Mouse (Mus musculus): ENCODE measurements around the gene Rexo1. TPM values are rescaled to one million over a fixed set of nuclear protein-coding genes. Genes with fewer than 3 reads are reported as not detected.
A peak's percentile ranks its signal among the peaks of the same experiment; 100 is the strongest.

Rexo1 gene
- polyA plus RNA-seq, 1 experiment from 2014 or later = 23.5 TPM

- Histone ChIP-seq H3K27me3 (ENCODE audit: control insufficient read depth, insufficient read depth, low read length) (peaks cover 45% of the 10 kb centered on the region), H3K9me3 (ENCODE audit: control insufficient read depth, low read length) (no peaks in the 10 kb centered on the region), H3K4me3 (ENCODE audit: low read depth, low read length) (no peak overlapping the region), H3K4me1 (ENCODE audit: control insufficient read depth, insufficient read depth, low read length) (no peaks in the 10 kb centered on the region), H3K27ac (ENCODE audit: low read depth, low read length) (no peak overlapping the region), H3K36me3 (ENCODE audit: control insufficient read depth, insufficient read depth, low read length) (no peaks in the 10 kb centered on the region), H3K4me2 (no peak overlapping the region), H3K9ac (ENCODE audit: low read length) (no peak overlapping the region)
- DNase-seq (ENCODE audit: low spot score, missing footprints) (peak; percentile 97), ATAC-seq (ENCODE audit: low FRiP score) (no peak)
- 1% methylated on average over 11 of the region's 11 CpGs for whole genome bisulfite sequencing
These were observed 55.1 kb downstream of the Rexo1 start for GRCm38 (mm10) chr10:80506222-80506621.

GRCm38 (mm10) chr10:80504724-80505123, 56.6 kb downstream of the Rexo1 start:
- Histone ChIP-seq H3K4me2 (no peak overlapping the region), H3K27ac (ENCODE audit: low read depth, low read length) (no peak overlapping the region), H3K9ac (ENCODE audit: low read length) (no peak overlapping the region), H3K36me3 (ENCODE audit: control insufficient read depth, insufficient read depth, low read length) (no peaks in the 10 kb centered on the region), H3K4me3 (ENCODE audit: low read depth, low read length) (no peak overlapping the region), H3K9me3 (ENCODE audit: control insufficient read depth, low read length) (no peaks in the 10 kb centered on the region), H3K27me3 (ENCODE audit: control insufficient read depth, insufficient read depth, low read length) (peaks cover 60% of the 10 kb centered on the region), H3K4me1 (ENCODE audit: control insufficient read depth, insufficient read depth, low read length) (no peaks in the 10 kb centered on the region)
- WGBS = under 1% methylated on average over 9 of the region's 9 CpGs
- ATAC-seq (ENCODE audit: low FRiP score) (no peak; the same call in 1 of the 2 replicates), DNase-seq (ENCODE audit: low spot score, missing footprints) (no peak)

- Histone ChIP-seq H3K4me3 (ENCODE audit: low read depth, low read length) (no peak overlapping the region), H3K4me2 (no peak overlapping the region), H3K9ac (ENCODE audit: low read length) (no peak overlapping the region), H3K27me3 (ENCODE audit: control insufficient read depth, insufficient read depth, low read length) (peaks cover 69% of the 10 kb centered on the region), H3K27ac (ENCODE audit: low read depth, low read length) (no peak overlapping the region), H3K4me1 (ENCODE audit: control insufficient read depth, insufficient read depth, low read length) (no peaks in the 10 kb centered on the region; the same call in 1 of the 2 replicates), H3K36me3 (ENCODE audit: control insufficient read depth, insufficient read depth, low read length) (no peaks in the 10 kb centered on the region), H3K9me3 (ENCODE audit: control insufficient read depth, low read length) (no peaks in the 10 kb centered on the region)
- DNase-seq (ENCODE audit: low spot score, missing footprints) (peak; percentile 93), ATAC-seq (ENCODE audit: low FRiP score) (no peak)
- under 1% methylated on average over 27 of the region's 27 CpGs for WGBS
These were observed 57.6 kb downstream of the Rexo1 start for GRCm38 (mm10) chr10:80503599-80504220.

GRCm38 (mm10) chr10:80502819-80503314, 58.5 kb downstream of the Rexo1 start:
- WGBS = 2% methylated on average over 22 of the region's 22 CpGs
- Histone ChIP-seq H3K9ac (ENCODE audit: low read length) (no peak overlapping the region), H3K4me2 (no peak overlapping the region), H3K4me3 (ENCODE audit: low read depth, low read length) (no peak overlapping the region), H3K9me3 (ENCODE audit: control insufficient read depth, low read length) (no peaks in the 10 kb centered on the region), H3K4me1 (ENCODE audit: control insufficient read depth, insufficient read depth, low read length) (no peaks in the 10 kb centered on the region; the same call in 1 of the 2 replicates), H3K36me3 (ENCODE audit: control insufficient read depth, insufficient read depth, low read length) (no peaks in the 10 kb centered on the region), H3K27ac (ENCODE audit: low read depth, low read length) (no peak overlapping the region), H3K27me3 (ENCODE audit: control insufficient read depth, insufficient read depth, low read length) (peaks cover 77% of the 10 kb centered on the region)
- DNase-seq (ENCODE audit: low spot score, missing footprints) (no peak), ATAC-seq (ENCODE audit: low FRiP score) (no peak)

GRCm38 (mm10) chr10:80502291-80502690, 59.1 kb downstream of the Rexo1 start:
- Histone ChIP-seq H3K36me3 (ENCODE audit: control insufficient read depth, insufficient read depth, low read length) (no peaks in the 10 kb centered on the region), H3K4me3 (ENCODE audit: low read depth, low read length) (no peak overlapping the region), H3K27me3 (ENCODE audit: control insufficient read depth, insufficient read depth, low read length) (peaks cover 83% of the 10 kb centered on the region), H3K27ac (ENCODE audit: low read depth, low read length) (no peak overlapping the region), H3K9ac (ENCODE audit: low read length) (no peak overlapping the region), H3K9me3 (ENCODE audit: control insufficient read depth, low read length) (no peaks in the 10 kb centered on the region), H3K4me1 (ENCODE audit: control insufficient read depth, insufficient read depth, low read length) (no peaks in the 10 kb centered on the region; the same call in 1 of the 2 replicates), H3K4me2 (no peak overlapping the region)
- no peak for ATAC-seq (ENCODE audit: low FRiP score)
- DNase-seq (ENCODE audit: low spot score, missing footprints) = peak; percentile 91
- WGBS = 0% methylated on average over 7 of the region's 7 CpGs

- Histone ChIP-seq H3K36me3 (ENCODE audit: control insufficient read depth, insufficient read depth, low read length) (no peaks in the 10 kb centered on the region), H3K4me3 (ENCODE audit: low read depth, low read length) (peak overlapping the region; percentile 38), H3K27ac (ENCODE audit: low read depth, low read length) (peak overlapping the region; percentile 57), H3K9me3 (ENCODE audit: control insufficient read depth, low read length) (no peaks in the 10 kb centered on the region), H3K4me1 (ENCODE audit: control insufficient read depth, insufficient read depth, low read length) (peaks cover 22% of the 10 kb centered on the region), H3K4me2 (peak overlapping the region; percentile 54; the same call in 1 of the 2 replicates), H3K9ac (ENCODE audit: low read length) (peak overlapping the region; percentile 42), H3K27me3 (ENCODE audit: control insufficient read depth, insufficient read depth, low read length) (peaks cover 99% of the 10 kb centered on the region)
- no peak for ATAC-seq (ENCODE audit: low FRiP score)
- 1% methylated on average over 20 of the region's 20 CpGs for WGBS
- peak; percentile 92 for DNase-seq (ENCODE audit: low spot score, missing footprints)
These were observed 64.9 kb downstream of the Rexo1 start for GRCm38 (mm10) chr10:80496421-80496820.

- Histone ChIP-seq H3K9ac (ENCODE audit: low read length) (peak overlapping the region; percentile 42), H3K27ac (ENCODE audit: low read depth, low read length) (peak overlapping the region; percentile 57), H3K9me3 (ENCODE audit: control insufficient read depth, low read length) (no peaks in the 10 kb centered on the region), H3K27me3 (ENCODE audit: control insufficient read depth, insufficient read depth, low read length) (peaks cover 99% of the 10 kb centered on the region), H3K36me3 (ENCODE audit: control insufficient read depth, insufficient read depth, low read length) (no peaks in the 10 kb centered on the region), H3K4me1 (ENCODE audit: control insufficient read depth, insufficient read depth, low read length) (peaks cover 22% of the 10 kb centered on the region), H3K4me2 (peak overlapping the region; percentile 54), H3K4me3 (ENCODE audit: low read depth, low read length) (peak overlapping the region; percentile 38)
- DNase-seq (ENCODE audit: low spot score, missing footprints) (peak; percentile 94), ATAC-seq (ENCODE audit: low FRiP score) (no peak)
- 1% methylated on average over 33 of the region's 35 CpGs for WGBS
These were observed 65.5 kb downstream of the Rexo1 start for GRCm38 (mm10) chr10:80495901-80496300.

GRCm38 (mm10) chr10:80494732-80495131, 66.6 kb downstream of the Rexo1 start, which contains the start of gene Onecut3:
Onecut3 (plus strand) TSS chr10:80494835.
- Histone ChIP-seq H3K9ac (ENCODE audit: low read length) (peak within 1 kb of the TSS; percentile 45), H3K4me1 (ENCODE audit: control insufficient read depth, insufficient read depth, low read length) (peaks cover 22% of the 10 kb centered on the region), H3K27ac (ENCODE audit: low read depth, low read length) (no peak within 1 kb of the TSS; the same call in 1 of the 2 replicates), H3K9me3 (ENCODE audit: control insufficient read depth, low read length) (no peaks in the 10 kb centered on the region), H3K36me3 (ENCODE audit: control insufficient read depth, insufficient read depth, low read length) (no peaks in the 10 kb centered on the region), H3K4me2 (peak within 1 kb of the TSS; percentile 54), H3K27me3 (ENCODE audit: control insufficient read depth, insufficient read depth, low read length) (peaks cover 99% of the 10 kb centered on the region), H3K4me3 (ENCODE audit: low read depth, low read length) (peak within 1 kb of the TSS; percentile 38)
- ATAC-seq (ENCODE audit: low FRiP score) (peak; percentile 36), DNase-seq (ENCODE audit: low spot score, missing footprints) (peak; percentile 94)
- under 1% methylated on average over 42 of the region's 42 CpGs for WGBS
